Mouse (Mus musculus) kidney, postnatal 0 days (tissue): Measurements from ENCODE around the gene Dffa. TPM values are rescaled to one million over a fixed set of nuclear protein-coding genes. Genes with fewer than 3 reads are reported as not detected.

Source experiments
- ATAC-seq: fragments of 200-750 bp; cut with Nextera tagmentation; replicated peaks from 2 replicates; pipeline ENCODE4 v1.8.0; 2017; ENCODE audit warnings: low read depth, moderate number of reproducible peaks, moderate TSS enrichment, moderate library complexity; ENCODE audit not compliant: low FRiP score
- DNase-seq: peaks from one replicate; pipeline ENCODE4 v3.0.0-alpha.2; 2016; ENCODE audit warnings: low spot score
- H3K27ac ChIP-seq: fragments of 300-500 bp; sonication (generic); 2 replicates; pipeline ENCODE4 v1.5.1; 2014; ENCODE audit warnings: mild to moderate bottlenecking
- H3K27me3 ChIP-seq: fragments of 300-500 bp; sonication (generic); 2 replicates; pipeline ENCODE4 v1.6.1; 2014; ENCODE audit warnings: low read length, mixed read lengths; ENCODE audit not compliant: insufficient read depth
- H3K36me3 ChIP-seq: fragments of 300-500 bp; sonication (generic); 2 replicates; pipeline ENCODE4 v1.6.1; 2014; ENCODE audit warnings: low read length, mixed read lengths; ENCODE audit not compliant: insufficient read depth
- H3K4me1 ChIP-seq: fragments of 300-500 bp; sonication (generic); replicated peaks from 2 replicates; pipeline ENCODE4 v1.6.1; 2014; ENCODE audit warnings: antibody characterized with exemption, low read length, mixed read lengths; ENCODE audit not compliant: insufficient read depth
- H3K4me2 ChIP-seq: fragments of 300-500 bp; sonication (generic); 2 replicates; pipeline ENCODE4 v1.6.1; 2014; ENCODE audit warnings: mild to moderate bottlenecking, low read length, moderate library complexity, mixed read lengths
- H3K4me3 ChIP-seq: fragments of 300-500 bp; sonication (generic); replicated peaks from 2 replicates; pipeline ENCODE4 v1.5.1; 2014; ENCODE audit warnings: low read depth, low read length
- H3K9ac ChIP-seq: fragments of 300-500 bp; sonication (generic); 2 replicates; pipeline ENCODE4 v1.6.1; 2014; ENCODE audit warnings: low read depth, low read length
- H3K9me3 ChIP-seq: fragments of 300-500 bp; sonication (generic); replicated peaks from 2 replicates; pipeline ENCODE4 v1.6.1; 2016; ENCODE audit warnings: low read length, inconsistent platforms, mixed read lengths
- CTCF ChIP-seq: IDR thresholded peaks from 2 replicates; pipeline ENCODE4 v1.5.1; 2016; ENCODE audit warnings: antibody characterized with exemption, low read depth, mild to moderate bottlenecking, moderate library complexity
- WGBS: fragments of 180-500 bp; shearing (Covaris S2); extraction: QIAGEN DNeasy Blood & Tissue Kit; methylation state at CpG from one replicate; pipeline ENCODE4 v1.1.7; 2014; 5-methylcytosine and 5-hydroxymethylcytosine counted together
- polyA plus RNA-seq: library from polyadenylated mRNA; unstranded; fragments of >200 nt; fragmentation: Nextera tagmentation; extraction: Ambion mirVana; gene quantifications from 2 replicates; pipeline ENCODE4 v1.2.1, GENCODE M21; 2015

Dffa gene
- polyA plus RNA-seq, result 30.3 and 32.9 TPM in 2 replicates

DNA sequence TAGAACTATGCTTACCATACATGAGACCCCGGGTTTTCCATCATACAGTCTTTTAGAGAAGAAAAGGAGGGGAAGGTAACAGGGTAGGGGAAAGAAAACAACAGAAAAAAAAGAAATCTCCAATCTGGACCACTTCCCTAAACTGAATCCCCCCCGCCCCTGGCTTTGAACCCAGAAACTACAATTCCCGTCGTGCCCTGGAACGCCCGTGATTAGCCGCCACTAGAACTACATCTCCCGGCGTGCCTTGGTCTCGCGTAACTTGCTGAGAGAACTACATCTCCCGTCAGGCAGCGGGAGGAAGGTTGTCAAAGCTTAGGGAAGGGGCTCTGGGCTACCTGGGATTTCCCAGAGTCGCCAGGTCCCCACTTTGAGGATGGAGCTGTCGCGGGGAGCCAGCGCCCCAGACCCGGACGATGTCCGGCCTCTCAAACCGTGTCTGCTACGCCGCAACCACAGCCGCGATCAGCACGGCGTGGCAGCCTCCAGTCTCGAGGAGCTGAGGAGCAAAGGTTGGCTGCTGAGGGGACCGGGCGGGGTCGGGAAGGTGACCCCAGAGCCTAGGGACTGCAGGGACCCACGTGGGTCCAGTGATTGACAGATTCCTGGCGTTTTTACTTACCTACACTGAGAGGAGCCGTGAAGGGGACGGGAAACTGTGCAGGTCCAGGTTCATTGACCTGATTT lies at the start of gene Dffa:
Gene Dffa (plus strand): TSS at position 272 of the 687 bp plus-strand sequence.
- under 1% methylated on average over 35 of the region's 35 CpGs for WGBS
- H3K4me3 ChIP-seq, result peak within 1 kb of the TSS; percentile 84
- peaks cover 6% of the 10 kb centered on the region; the same call in 1 of the 2 replicates for H3K4me1 ChIP-seq
- peak within 1 kb of the TSS; percentile 51; the same call in 1 of the 2 replicates for H3K27ac ChIP-seq
- H3K36me3 ChIP-seq, result peaks cover 3% of the 10 kb centered on the region; the same call in 1 of the 2 replicates
- DNase-seq (peak; percentile 94), ATAC-seq (peak; percentile 78)
- no peaks in the 10 kb centered on the region for H3K27me3 ChIP-seq
- TF ChIP-seq CTCF, result peak; percentile 16; the same call in 1 of the 2 replicates
- peak within 1 kb of the TSS; percentile 83 for H3K4me2 ChIP-seq
- H3K9me3 ChIP-seq, result no peaks in the 10 kb centered on the region
- H3K9ac ChIP-seq, result peak within 1 kb of the TSS; percentile 66

- H3K27me3 ChIP-seq, result no peaks in the 10 kb centered on the region
- DNase-seq, result no peak
- H3K4me3 ChIP-seq, result no peak overlapping the region
- WGBS, result 63% methylated on average over 6 of the region's 6 CpGs
- H3K9ac ChIP-seq, result no peak overlapping the region
- H3K36me3 ChIP-seq, result no peaks in the 10 kb centered on the region
- H3K4me2 ChIP-seq, result no peak overlapping the region
- peaks cover 26% of the 10 kb centered on the region for H3K4me1 ChIP-seq
- no peak for TF ChIP-seq CTCF
- no peaks in the 10 kb centered on the region for H3K9me3 ChIP-seq
- H3K27ac ChIP-seq, result no peak overlapping the region
- ATAC-seq, result no peak
These were observed 48.1 kb upstream of the Dffa start for GRCm38 (mm10) chr4:149055847-149056246.

DNA sequence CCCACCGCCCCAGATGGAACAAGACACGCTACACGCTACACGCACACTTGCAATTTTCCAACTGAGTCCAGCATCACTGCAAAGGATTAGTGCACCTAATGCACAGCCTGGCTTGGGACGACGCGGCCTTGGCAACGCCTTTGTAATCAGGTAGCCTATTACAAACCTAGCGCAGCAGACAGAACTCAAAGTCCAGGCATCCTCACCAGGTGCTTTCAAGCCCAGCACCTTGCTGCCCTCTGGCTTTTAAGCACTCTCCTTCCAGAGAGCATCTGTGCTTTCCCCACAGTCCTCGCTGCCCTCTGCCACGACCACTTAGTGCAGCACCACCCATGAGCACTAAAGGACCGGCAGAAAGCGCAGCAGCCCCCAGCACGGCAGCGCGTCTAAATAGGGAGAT lies 47.0 kb upstream of the Dffa start:
- ATAC-seq, result 0 out of 2 replicates have a peak, but pooled peaks have one; percentile 29

GRCm38 (mm10) chr4:149057470-149057869 lies 46.5 kb upstream of the Dffa start:
- Histone ChIP-seq H3K36me3 (no peaks in the 10 kb centered on the region), H3K9ac (0 out of 2 replicates have a peak overlapping the region, but pooled peaks have one; percentile 19), H3K27me3 (no peaks in the 10 kb centered on the region), H3K9me3 (no peaks in the 10 kb centered on the region), H3K27ac (peak overlapping the region; percentile 19; the same call in 1 of the 2 replicates), H3K4me2 (peak overlapping the region; percentile 21; the same call in 1 of the 2 replicates), H3K4me3 (no peak overlapping the region), H3K4me1 (peaks cover 26% of the 10 kb centered on the region)
- 14% methylated on average over 14 of the region's 14 CpGs for WGBS
- no peak for TF ChIP-seq CTCF
- ATAC-seq (no peak), DNase-seq (peak; percentile 78)

More for the DNA sequence above, 47.0 kb upstream of the Dffa start:
- TF ChIP-seq CTCF, result peak; percentile 27; the same call in 1 of the 2 replicates
- DNase-seq, result no peak
- Histone ChIP-seq H3K4me2 (peak overlapping the region; percentile 21; the same call in 1 of the 2 replicates), H3K27ac (peak overlapping the region; percentile 19; the same call in 1 of the 2 replicates), H3K9me3 (no peaks in the 10 kb centered on the region), H3K27me3 (no peaks in the 10 kb centered on the region), H3K9ac (0 out of 2 replicates have a peak overlapping the region, but pooled peaks have one; percentile 19), H3K4me3 (no peak overlapping the region), H3K4me1 (peaks cover 26% of the 10 kb centered on the region), H3K36me3 (no peaks in the 10 kb centered on the region)
- 79% methylated on average over 16 of the region's 16 CpGs for WGBS

GRCm38 (mm10) chr4:149058298-149058697 lies 45.6 kb upstream of the Dffa start:
- Histone ChIP-seq H3K27me3 (no peaks in the 10 kb centered on the region), H3K36me3 (no peaks in the 10 kb centered on the region), H3K4me2 (no peak overlapping the region), H3K9ac (no peak overlapping the region), H3K9me3 (no peaks in the 10 kb centered on the region), H3K27ac (peak overlapping the region; percentile 9; the same call in 1 of the 2 replicates), H3K4me1 (peaks cover 26% of the 10 kb centered on the region), H3K4me3 (no peak overlapping the region)
- no peak for TF ChIP-seq CTCF
- ATAC-seq (no peak), DNase-seq (no peak)
- 62% methylated on average over 7 of the region's 7 CpGs for WGBS

DNA sequence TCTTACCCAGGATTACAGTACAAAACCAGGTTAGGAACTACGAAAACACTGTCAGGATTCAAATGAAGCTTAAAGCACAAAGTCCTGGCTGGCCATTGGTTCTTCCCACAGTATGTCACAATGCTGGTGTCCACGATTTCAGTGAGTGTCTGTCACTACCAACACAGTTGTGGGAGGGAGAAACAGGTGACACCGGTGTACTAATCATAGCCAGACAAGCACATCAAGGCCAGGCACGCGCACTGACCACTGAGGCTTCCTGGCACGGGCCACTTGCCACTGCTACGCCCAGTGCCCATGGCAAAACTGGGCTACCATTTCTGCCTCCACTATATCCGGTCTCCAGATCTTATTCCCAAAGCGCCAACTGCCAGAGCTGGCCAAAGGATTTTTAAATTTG lies 44.2 kb upstream of the Dffa start:
- Histone ChIP-seq H3K4me3 (no peak overlapping the region), H3K4me1 (peaks cover 23% of the 10 kb centered on the region), H3K9ac (no peak overlapping the region), H3K27me3 (no peaks in the 10 kb centered on the region), H3K4me2 (no peak overlapping the region), H3K36me3 (no peaks in the 10 kb centered on the region), H3K9me3 (no peaks in the 10 kb centered on the region), H3K27ac (no peak overlapping the region)
- no peak for TF ChIP-seq CTCF
- 75% methylated on average over 9 of the region's 9 CpGs for WGBS
- ATAC-seq (no peak), DNase-seq (no peak)
